Mouse (Mus musculus): ENCODE results near the gene Rimbp2.

DNA sequence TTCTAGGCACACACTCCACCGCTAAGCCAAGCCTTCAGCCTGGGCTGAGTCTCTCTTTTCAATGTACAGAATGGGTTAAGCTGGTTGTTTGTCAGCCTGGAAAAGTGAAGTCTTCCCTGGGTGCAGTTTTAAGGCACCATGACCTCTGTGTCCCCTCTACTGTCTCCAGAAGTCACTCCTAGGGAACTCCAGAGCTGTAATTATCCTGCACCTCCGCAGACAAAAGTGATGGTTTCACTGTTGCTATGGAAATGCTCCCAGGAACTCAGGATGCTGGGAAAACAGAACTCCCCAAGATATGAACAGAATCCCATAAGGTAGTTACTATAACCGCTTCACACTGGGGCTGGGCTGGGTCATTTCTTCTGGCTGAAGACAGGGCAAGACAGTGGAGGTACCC lies 130.4 kb downstream of the Rimbp2 start:
- TF ChIP-seq POLR2A (IDR thresholded peaks at IDR 0.05; ENCODE audit: borderline replicate concordance, extremely low read depth, insufficient read depth, insufficient read length, poor library complexity, severe bottlenecking) (no peak), CTCF (IDR thresholded peaks at IDR 0.05; ENCODE audit: borderline replicate concordance, extremely low read depth, insufficient read depth, insufficient read length) (no peak)
